Mouse (Mus musculus): ENCODE data around the gene Rps6kl1.

The Rps6kl1 gene

GRCm38 (mm10) chr12:85110011-85110697, 40.9 kb downstream of the Rps6kl1 start:
- ChIA-PET CTCF (interaction anchor here (0.6 to 2.0 kb wide), 5 partner anchors 16 to 233 kb away, joined by 3 to 14 read pairs (median 3); partner anchors contain the start of gene Ltbp2 (in 1 of the 4)), POLR2A (interaction anchor here in 2 of 4 experiments (0.6 to 10.0 kb wide), 9 partner anchors 11 to 346 kb away, joined by 3 to 84 read pairs (median 3); partner anchors contain the start of genes Rps6kl1 (in 1 of the 2) and Ylpm1 (in 1 of the 2))

DNA sequence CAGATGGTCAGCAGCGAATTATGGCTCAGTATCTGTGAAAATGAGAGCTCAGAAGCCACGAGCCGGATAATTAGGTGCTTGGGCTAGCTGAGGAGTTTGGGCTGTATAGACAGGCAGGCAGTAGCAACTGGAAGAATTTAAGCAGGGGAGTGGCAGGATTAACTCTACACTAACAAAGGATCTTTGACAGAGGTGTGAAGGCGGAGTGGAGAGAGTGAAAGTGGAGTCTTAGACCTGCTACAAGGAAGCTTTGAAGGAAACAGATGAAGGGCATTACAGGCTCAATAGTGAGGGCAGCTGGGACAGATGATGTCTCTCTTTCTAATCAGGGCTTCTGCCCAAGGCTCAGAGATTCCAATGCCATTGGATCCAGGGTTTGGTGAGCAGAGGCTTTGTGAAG, 41.6 kb downstream of the Rps6kl1 start:
- ChIA-PET POLR2A (interaction anchor here in 2 of 4 experiments (0.6 to 10.0 kb wide), 9 partner anchors 10 to 346 kb away, joined by 3 to 84 read pairs (median 4); partner anchors contain the start of genes Rps6kl1 (in 1 of the 2) and Ylpm1 (in 1 of the 2)), CTCF (interaction anchor here in 2 of 4 experiments (0.8 to 2.0 kb wide), 6 partner anchors 14 to 233 kb away, joined by 3 to 14 read pairs (median 3); partner anchors contain the start of gene Ltbp2 (in 2 of the 2))

- POLR2A ChIA-PET = interaction anchor here in 2 of 4 experiments (0.9 to 10.0 kb wide), 6 partner anchors 9 to 99 kb away, joined by 3 to 84 read pairs (median 5); partner anchors contain the start of gene Rps6kl1 (in 1 of the 2)
- CTCF ChIA-PET = interaction anchor here in 2 of 4 experiments (0.8 to 2.0 kb wide), 4 partner anchors 13 to 232 kb away, joined by 3 to 14 read pairs (median 6); partner anchors contain the start of gene Ltbp2 (in 1 of the 2)
Observed at GRCm38 (mm10) chr12:85108643-85109042, 42.4 kb downstream of the Rps6kl1 start.

GRCm38 (mm10) chr12:85106292-85106691, 44.8 kb downstream of the Rps6kl1 start:
- ChIA-PET POLR2A (interaction anchor here in 2 of 4 experiments (0.8 to 10.0 kb wide), 4 partner anchors 12 to 182 kb away, joined by 3 to 84 read pairs (median 3); partner anchors contain the start of genes Acyp1 (in 2 of the 2) and Zc2hc1c (in 2 of the 2)), CTCF (interaction anchor here in 2 of 4 experiments (3.0 to 4.8 kb wide), 2 partner anchors 14 to 15 kb away, joined by 14 to 24 read pairs; no protein-coding TSS in a partner anchor)

GRCm38 (mm10) chr12:85104789-85105188, 46.3 kb downstream of the Rps6kl1 start:
- POLR2A ChIA-PET = interaction anchor here in 3 of 4 experiments (0.5 to 10.0 kb wide), 9 partner anchors 10 to 236 kb away, joined by 3 to 84 read pairs (median 5); partner anchors contain the start of gene Ltbp2 (in 1 of the 3)
- CTCF ChIA-PET = interaction anchor here (0.5 to 4.8 kb wide), 6 partner anchors 11 to 228 kb away, joined by 3 to 24 read pairs (median 4); partner anchors contain the start of gene Ltbp2 (in 1 of the 4)

GRCm38 (mm10) chr12:85103096-85103495, 48.0 kb downstream of the Rps6kl1 start:
- ChIA-PET CTCF (interaction anchor here (0.6 to 4.8 kb wide), 5 partner anchors 10 to 954 kb away, joined by 3 to 24 read pairs (median 4); no protein-coding TSS in a partner anchor), POLR2A (interaction anchor here in 2 of 4 experiments (1.0 to 10.0 kb wide), 7 partner anchors 8 to 185 kb away, joined by 3 to 84 read pairs (median 5); partner anchors contain the start of genes Acyp1 (in 2 of the 2) and Zc2hc1c (in 2 of the 2))

- ChIA-PET POLR2A (interaction anchor here in 2 of 4 experiments (1.2 to 10.0 kb wide), 2 partner anchors 7 to 9 kb away, joined by 3 to 84 read pairs; no protein-coding TSS in a partner anchor), CTCF (interaction anchor here (0.7 to 1.4 kb wide), 4 partner anchors 9 to 887 kb away, joined by 3 to 4 read pairs (median 3); no protein-coding TSS in a partner anchor)
Observed at GRCm38 (mm10) chr12:85101521-85102106, 49.5 kb downstream of the Rps6kl1 start.

DNA sequence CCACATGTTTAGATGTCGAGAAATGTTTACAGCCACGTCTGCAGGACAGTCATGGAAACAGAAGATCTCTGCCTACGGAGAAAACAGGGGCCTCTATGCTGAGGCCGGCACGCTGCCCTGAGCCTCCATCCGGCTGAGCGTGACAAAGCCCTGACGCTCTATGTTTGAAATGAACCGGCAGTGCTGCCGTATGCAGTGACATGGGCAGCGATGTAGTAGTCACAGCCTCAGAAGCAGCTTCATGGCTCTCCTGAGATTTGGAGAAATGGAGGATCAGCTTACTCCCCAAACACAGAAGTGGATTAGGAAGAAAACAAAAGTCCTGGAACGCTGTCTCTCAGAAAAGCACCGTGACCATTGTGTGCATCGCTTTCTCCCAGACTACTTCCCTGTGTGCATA, 50.1 kb downstream of the Rps6kl1 start:
- POLR2A ChIA-PET = interaction anchor here in 3 of 4 experiments (0.6 to 10.0 kb wide), 5 partner anchors 7 to 1408 kb away, joined by 3 to 84 read pairs (median 4); no protein-coding TSS in a partner anchor
- CTCF ChIA-PET = interaction anchor here in 2 of 4 experiments (1.0 to 1.7 kb wide), 3 partner anchors 8 to 39 kb away, joined by 3 to 6 read pairs (median 4); no protein-coding TSS in a partner anchor

DNA sequence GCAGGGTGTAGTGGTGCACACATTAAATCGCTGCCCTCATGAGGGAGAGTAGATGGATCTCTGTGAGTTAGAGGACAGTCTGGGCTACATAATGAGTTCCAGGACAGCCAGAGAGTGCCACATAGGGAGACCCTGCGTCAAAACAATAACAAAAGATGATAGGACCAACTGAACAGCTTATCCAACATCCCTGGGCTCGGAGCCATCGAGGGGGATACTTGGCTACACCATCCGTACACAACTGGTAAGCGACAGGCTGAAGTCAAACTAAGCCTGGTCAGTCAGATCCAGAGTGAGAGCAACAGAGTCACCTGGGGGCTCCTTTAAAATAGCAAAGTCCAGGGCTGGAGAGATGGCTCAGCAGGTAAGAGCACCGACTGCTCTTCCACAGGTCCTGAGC, 55.2 kb downstream of the Rps6kl1 start:
- POLR2A ChIA-PET = interaction anchor here in 3 of 4 experiments (0.6 to 6.6 kb wide), 9 partner anchors 8 to 1730 kb away, joined by 3 to 84 read pairs (median 4); partner anchors contain the start of genes Dlst (in 1 of the 3) and Prox2 (in 1 of the 3)

GRCm38 (mm10) chr12:85095146-85095545, 55.9 kb downstream of the Rps6kl1 start:
- POLR2A ChIA-PET = interaction anchor here in 3 of 4 experiments (0.6 to 6.6 kb wide), 13 partner anchors 9 to 193 kb away, joined by 3 to 84 read pairs (median 4); partner anchors contain the start of genes Acyp1 (in 1 of the 3), Dlst (in 1 of the 3), Eif2b2 (in 1 of the 3) and Prox2 (in 1 of the 3)

More for the DNA sequence above, 55.2 kb downstream of the Rps6kl1 start:
- CTCF ChIA-PET = interaction anchor here in 1 of 4 experiments (1.3 to 5.0 kb wide), 4 partner anchors 13 to 210 kb away, joined by 3 to 47 read pairs (median 8); partner anchors contain the start of genes Acyp1 and Zc2hc1c

GRCm38 (mm10) chr12:85094706-85095105, 56.4 kb downstream of the Rps6kl1 start:
- CTCF ChIA-PET = interaction anchor here in 2 of 4 experiments (0.6 to 5.0 kb wide), 8 partner anchors 15 to 403 kb away, joined by 3 to 47 read pairs (median 3); partner anchors contain the start of genes Acyp1 (in 1 of the 2) and Zc2hc1c (in 1 of the 2)

More at GRCm38 (mm10) chr12:85095146-85095545, 55.9 kb downstream of the Rps6kl1 start:
- CTCF ChIA-PET = interaction anchor here in 1 of 4 experiments (1.3 to 5.0 kb wide), 4 partner anchors 14 to 397 kb away, joined by 3 to 47 read pairs (median 8); partner anchors contain the start of genes Acyp1 and Zc2hc1c

DNA sequence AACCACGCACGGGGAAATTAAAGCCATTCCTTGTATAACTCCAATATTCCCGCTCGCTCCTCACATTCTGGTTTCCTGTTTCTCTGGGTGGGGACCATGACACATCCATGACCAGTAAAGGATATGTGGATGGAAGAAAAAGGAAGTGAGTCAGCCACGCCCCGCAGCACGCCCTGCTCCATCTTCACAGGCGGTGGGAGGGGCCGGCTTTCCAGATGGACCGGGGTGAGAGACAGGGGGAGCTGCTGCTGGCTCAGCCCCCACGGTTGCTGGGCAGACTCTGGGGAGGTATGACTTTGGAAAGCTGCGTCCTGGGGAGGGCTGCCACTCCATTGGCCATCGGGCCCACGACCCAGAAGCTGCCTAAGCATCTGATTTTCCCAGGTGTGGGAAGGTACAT, 57.1 kb downstream of the Rps6kl1 start:
- POLR2A ChIA-PET = interaction anchor here in 3 of 4 experiments (0.6 to 6.6 kb wide), 15 partner anchors 10 to 325 kb away, joined by 3 to 84 read pairs (median 4); partner anchors contain the start of genes Acyp1 (in 1 of the 3), Dlst (in 1 of the 3), Eif2b2 (in 1 of the 3) and Prox2 (in 1 of the 3)
- CTCF ChIA-PET = interaction anchor here in 2 of 4 experiments (0.6 to 5.0 kb wide), 10 partner anchors 10 to 404 kb away, joined by 3 to 47 read pairs (median 4); partner anchors contain the start of genes Acyp1 (in 1 of the 2), Ltbp2 (in 1 of the 2) and Zc2hc1c (in 1 of the 2)

More at GRCm38 (mm10) chr12:85094706-85095105, 56.4 kb downstream of the Rps6kl1 start:
- POLR2A ChIA-PET = interaction anchor here in 3 of 4 experiments (0.6 to 6.6 kb wide), 17 partner anchors 9 to 326 kb away, joined by 3 to 84 read pairs (median 4); partner anchors contain the start of genes Acyp1 (in 1 of the 3), Dlst (in 1 of the 3), Eif2b2 (in 1 of the 3) and Prox2 (in 1 of the 3)

DNA sequence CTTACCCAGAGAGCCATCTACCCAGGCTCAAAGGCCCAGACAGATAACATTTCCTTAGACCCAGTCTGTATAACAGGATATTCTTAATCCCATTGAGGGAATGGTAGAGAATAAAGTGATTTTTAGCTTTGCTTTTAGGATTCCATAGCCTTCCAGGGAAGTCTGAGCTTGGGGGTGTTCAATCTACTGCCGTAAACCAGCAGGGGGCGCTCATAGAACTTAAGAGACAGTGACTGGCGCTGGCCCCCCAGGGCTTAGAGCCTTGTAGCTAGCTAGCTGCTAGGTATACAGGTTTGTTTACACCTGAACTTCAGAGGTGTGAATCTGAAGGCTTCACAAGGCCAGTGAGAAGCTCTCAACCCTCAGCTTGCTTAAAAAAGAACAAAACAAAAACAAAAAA, 58.9 kb downstream of the Rps6kl1 start:
- CTCF ChIA-PET = interaction anchor here (0.5 to 5.0 kb wide), 66 partner anchors 8 to 1335 kb away, joined by 3 to 47 read pairs (median 4); partner anchors contain the start of genes Ltbp2 (in 2 of the 4), Acyp1 (in 1 of the 4), Dlst (in 1 of the 4) and Nek9 (in 1 of the 4)
- POLR2A ChIA-PET = interaction anchor here (0.5 to 6.6 kb wide), 20 partner anchors 8 to 869 kb away, joined by 3 to 84 read pairs (median 3); partner anchors contain the start of genes Dlst (in 1 of the 4), Fos (in 1 of the 4), Ltbp2 (in 1 of the 4) and Prox2 (in 1 of the 4)

DNA sequence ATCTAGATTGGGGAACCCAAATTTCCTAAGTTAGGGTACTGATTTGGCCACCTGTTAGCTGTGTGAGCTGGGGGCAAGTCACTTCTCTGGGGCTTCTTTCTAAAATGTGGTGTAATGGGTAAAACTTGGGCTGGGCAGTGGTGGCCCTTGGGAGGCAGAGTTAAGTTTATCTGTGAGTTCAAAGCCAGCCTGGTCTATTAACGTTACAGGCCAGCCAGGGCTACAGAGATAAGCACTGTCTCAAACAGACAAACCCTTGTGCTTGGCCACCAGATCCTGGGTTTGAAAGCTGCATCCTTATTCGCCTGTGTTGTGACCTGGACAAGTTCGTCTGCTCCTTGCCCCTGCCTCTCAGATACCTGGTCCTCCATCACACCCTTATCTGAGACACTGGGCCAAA, 59.9 kb downstream of the Rps6kl1 start:
- ChIA-PET CTCF (interaction anchor here in 3 of 4 experiments (0.6 to 5.0 kb wide), 9 partner anchors 9 to 551 kb away, joined by 3 to 47 read pairs (median 6); partner anchors contain the start of genes Acyp1 (in 1 of the 3) and Zc2hc1c (in 1 of the 3)), POLR2A (interaction anchor here in 1 of 4 experiments (6.6 kb wide), 1 partner anchor 15 kb away, joined by 84 read pairs; the partner anchor contains the start of genes Dlst and Prox2)

DNA sequence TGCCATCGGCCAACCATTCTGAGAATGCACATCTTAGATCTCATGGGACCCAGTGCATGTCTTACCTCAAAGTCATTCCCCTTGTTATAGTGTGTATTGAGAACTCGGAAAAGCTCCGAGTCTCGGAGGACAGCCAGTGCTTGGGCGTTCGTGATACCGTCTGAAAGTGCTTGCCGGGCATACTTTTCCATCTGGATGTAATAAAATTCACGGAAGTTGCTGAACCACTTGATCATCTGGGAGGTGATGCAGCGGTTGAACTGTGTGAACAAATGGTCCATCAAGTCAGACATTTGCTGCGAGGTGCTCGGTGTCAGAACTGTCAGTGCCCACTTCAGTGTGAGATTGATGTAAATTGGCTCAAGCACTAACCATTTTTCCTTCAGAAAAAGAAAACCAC, 63.2 kb downstream of the Rps6kl1 start:
- POLR2A ChIA-PET = no interaction called here
- CTCF ChIA-PET = interaction anchor here in 2 of 4 experiments (0.8 to 1.1 kb wide), 2 partner anchors 199 to 218 kb away, joined by 3 read pairs; no protein-coding TSS in a partner anchor

Measured in embryonic stem cell, embryonic (primary cell).